In the genomic region with DNA sequence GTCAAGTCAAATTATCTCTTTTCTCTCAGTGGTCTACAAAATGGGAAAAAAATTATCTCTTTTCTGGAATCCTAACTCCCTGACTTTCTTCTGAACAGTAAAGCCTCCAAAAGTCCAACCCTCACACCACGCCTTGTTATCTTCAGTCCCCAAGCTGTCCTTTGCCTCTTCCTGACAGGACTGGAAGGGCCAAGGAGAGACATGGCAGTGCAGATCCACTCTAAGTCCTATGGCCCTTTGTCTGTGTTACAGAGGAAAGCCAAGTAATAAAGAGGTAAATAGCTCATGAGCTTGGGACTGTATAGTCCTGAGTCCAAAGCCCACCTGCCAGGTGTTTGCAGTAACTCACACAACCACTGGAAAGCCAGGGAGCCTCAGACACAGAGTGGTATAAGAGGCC, we compare ENCODE assay signal across 15 mouse cellular contexts. TPM values are rescaled to one million over a fixed set of nuclear protein-coding genes. Genes with fewer than 3 reads are reported as not detected.
A peak's percentile ranks its signal among the peaks of the same experiment; 100 is the strongest.
DNase-seq lines count a peak whose midpoint lies in the region; ATAC-seq and TF ChIP-seq lines count a peak whose summit lies in the region.
"Had no signal": no experiment of that assay in that cellular context is flagged by ENCODE, and none has a peak within 500 bp of the region (broad histone marks: within the 10 kb centered on the region; RNA-seq: fewer than 3 reads in every experiment).

No protein-coding gene starts in this region.

- ATAC-seq in heart, embryonic 11.5 days (replicated peaks; ENCODE audit: insufficient number of reproducible peaks, low FRiP score, low TSS enrichment) = no peak
- ATAC-seq in lung, embryonic 16.5 days (ENCODE audit: low read depth) = peak; percentile 37; the same call in 1 of the 2 replicates
- no peak for ATAC-seq in intestine, embryonic 16.5 days
- no peak for ATAC-seq in forebrain, embryonic 16.5 days
- ATAC-seq in forebrain, embryonic 12.5 days (ENCODE audit: low FRiP score) = no peak

- no peaks in the 10 kb centered on the region for H3K27me3 ChIP-seq in heart, embryonic 11.5 days (ENCODE audit: control insufficient read depth, insufficient read depth, low read length)
- no peaks in the 10 kb centered on the region for H3K27me3 ChIP-seq in lung, embryonic 16.5 days (ENCODE audit: control insufficient read depth, insufficient read depth, low read depth, low read length)
- H3K27me3 ChIP-seq in intestine, embryonic 16.5 days (replicated peaks; ENCODE audit: control insufficient read depth, insufficient read depth, low read length) = no peaks in the 10 kb centered on the region
- no peaks in the 10 kb centered on the region for H3K27me3 ChIP-seq in forebrain, embryonic 16.5 days (replicated peaks; ENCODE audit: control insufficient read depth, insufficient read depth, low read length)
- no peaks in the 10 kb centered on the region for H3K27me3 ChIP-seq in forebrain, embryonic 12.5 days

- no peaks in the 10 kb centered on the region for H3K9me3 ChIP-seq in heart, embryonic 11.5 days (replicated peaks; ENCODE audit: control insufficient read depth, low read length)
- H3K9me3 ChIP-seq in lung, embryonic 16.5 days (ENCODE audit: control insufficient read depth, low read length) = no peaks in the 10 kb centered on the region
- no peaks in the 10 kb centered on the region for H3K9me3 ChIP-seq in intestine, embryonic 16.5 days (ENCODE audit: control insufficient read depth, low read length)
- H3K9me3 ChIP-seq in forebrain, embryonic 16.5 days (ENCODE audit: control insufficient read depth, low read length) = no peaks in the 10 kb centered on the region
- H3K9me3 ChIP-seq in forebrain, embryonic 12.5 days = no peaks in the 10 kb centered on the region
- H3K9me3 ChIP-seq: embryonic facial prominence, embryonic 10.5 days had no signal

- TF ChIP-seq POLR2A in lung, adult 2 months (IDR thresholded peaks at IDR 0.05; ENCODE audit: borderline replicate concordance, extremely low read depth, low read depth, low read length) = no peak

- H3K4me1 ChIP-seq in heart, embryonic 11.5 days (ENCODE audit: control insufficient read depth, insufficient read depth, low read length) = peaks cover 37% of the 10 kb centered on the region
- H3K4me1 ChIP-seq in lung, embryonic 16.5 days (replicated peaks; ENCODE audit: control insufficient read depth, insufficient read depth, low read length) = no peaks in the 10 kb centered on the region
- no peaks in the 10 kb centered on the region for H3K4me1 ChIP-seq in lung, adult 2 months (ENCODE audit: control insufficient read depth, insufficient read depth, low read length)
- H3K4me1 ChIP-seq in intestine, embryonic 16.5 days (ENCODE audit: control insufficient read depth, insufficient read depth, low read length) = peaks cover 11% of the 10 kb centered on the region
- no peaks in the 10 kb centered on the region for H3K4me1 ChIP-seq in forebrain, embryonic 16.5 days (replicated peaks; ENCODE audit: control insufficient read depth, insufficient read depth, low read length)
- no peaks in the 10 kb centered on the region for H3K4me1 ChIP-seq in forebrain, embryonic 12.5 days
- H3K4me1 ChIP-seq: embryonic facial prominence, embryonic 10.5 days had no signal

- H3K4me2 ChIP-seq in heart, embryonic 11.5 days = peak overlapping the region; percentile 52
- H3K4me2 ChIP-seq in lung, embryonic 16.5 days (ENCODE audit: low read depth, low read length) = no peak overlapping the region
- H3K4me2 ChIP-seq in intestine, embryonic 16.5 days (ENCODE audit: low read depth, low read length) = no peak overlapping the region
- no peak overlapping the region for H3K4me2 ChIP-seq in forebrain, embryonic 16.5 days (ENCODE audit: low read length)
- H3K4me2 ChIP-seq in forebrain, embryonic 12.5 days = no peak overlapping the region
- H3K4me2 ChIP-seq: hindbrain, embryonic 14.5 days had no signal

- peak overlapping the region; percentile 95 for H3K27ac ChIP-seq in heart, embryonic 11.5 days (ENCODE audit: low read depth, low read length)
- peak overlapping the region; percentile 68; the same call in 1 of the 2 replicates for H3K27ac ChIP-seq in lung, embryonic 16.5 days (ENCODE audit: low read length)
- H3K27ac ChIP-seq in intestine, embryonic 16.5 days (ENCODE audit: low read length) = peak overlapping the region; percentile 55
- H3K27ac ChIP-seq in forebrain, embryonic 16.5 days (ENCODE audit: low read length) = no peak overlapping the region
- no peak overlapping the region for H3K27ac ChIP-seq in forebrain, embryonic 12.5 days
- H3K27ac ChIP-seq: embryonic facial prominence, embryonic 10.5 days; hindbrain, embryonic 14.5 days; left cerebral cortex, adult 2 months had no signal

- 26% methylated on average over 1 of the region's 1 CpGs for WGBS in heart, embryonic 11.5 days (ENCODE audit: insufficient replicate concordance)
- WGBS in lung, embryonic 16.5 days = 74% methylated on average over 1 of the region's 1 CpGs
- 74% methylated on average over 1 of the region's 1 CpGs for WGBS in lung, adult 2 months
- 74% methylated on average over 1 of the region's 1 CpGs for WGBS in intestine, embryonic 16.5 days
- 85% methylated on average over 1 of the region's 1 CpGs for WGBS in forebrain, embryonic 16.5 days
- 93% methylated on average over 1 of the region's 1 CpGs for WGBS in forebrain, embryonic 12.5 days

- H3K9ac ChIP-seq in heart, embryonic 11.5 days (ENCODE audit: low read depth, low read length) = peak overlapping the region; percentile 54
- H3K9ac ChIP-seq in lung, embryonic 16.5 days (ENCODE audit: low read length) = no peak overlapping the region
- H3K9ac ChIP-seq in intestine, embryonic 16.5 days (ENCODE audit: low read depth, low read length) = no peak overlapping the region
- no peak overlapping the region for H3K9ac ChIP-seq in forebrain, embryonic 16.5 days (replicated peaks; ENCODE audit: low read depth, low read length)
- no peak overlapping the region for H3K9ac ChIP-seq in forebrain, embryonic 12.5 days
- H3K9ac ChIP-seq: hindbrain, embryonic 14.5 days had no signal

- peak overlapping the region; percentile 17; the same call in 1 of the 2 replicates for H3K4me3 ChIP-seq in heart, embryonic 11.5 days (ENCODE audit: low read depth, low read length)
- no peak overlapping the region for H3K4me3 ChIP-seq in lung, embryonic 16.5 days (ENCODE audit: low read length)
- no peak overlapping the region for H3K4me3 ChIP-seq in lung, adult 2 months (replicated peaks; ENCODE audit: extremely low read depth, low read depth, low read length)
- no peak overlapping the region for H3K4me3 ChIP-seq in intestine, embryonic 16.5 days (ENCODE audit: low read length)
- H3K4me3 ChIP-seq in forebrain, embryonic 16.5 days (replicated peaks; ENCODE audit: low read length) = no peak overlapping the region
- no peak overlapping the region for H3K4me3 ChIP-seq in forebrain, embryonic 12.5 days (replicated peaks)
- H3K4me3 ChIP-seq: embryonic facial prominence, embryonic 10.5 days; erythroblast, embryonic 14.5 days; left cerebral cortex, adult 2 months had no signal

- no peak for DNase-seq in heart, adult 8-10 months (ENCODE audit: low spot score)
- no peak for DNase-seq in lung, adult 2 months
- DNase-seq: B cell, adult 2 months; cerebellum, postnatal 14 days; midbrain, embryonic 14.5 days; thymus, postnatal 36 days had no signal

- H3K36me3 ChIP-seq in heart, embryonic 11.5 days (ENCODE audit: control insufficient read depth, insufficient read depth, low read length) = no peaks in the 10 kb centered on the region
- peaks cover 9% of the 10 kb centered on the region for H3K36me3 ChIP-seq in lung, embryonic 16.5 days (ENCODE audit: control insufficient read depth, insufficient read depth, low read length)
- H3K36me3 ChIP-seq in intestine, embryonic 16.5 days (ENCODE audit: control insufficient read depth, insufficient read depth, low read length) = 0 out of 2 replicates have a peak, but pooled peaks cover 3% of the 10 kb centered on the region
- H3K36me3 ChIP-seq in forebrain, embryonic 16.5 days (ENCODE audit: control insufficient read depth, insufficient read depth) = peaks cover 6% of the 10 kb centered on the region; the same call in 1 of the 2 replicates
- peaks cover 37% of the 10 kb centered on the region for H3K36me3 ChIP-seq in forebrain, embryonic 12.5 days (replicated peaks)

- TF ChIP-seq CTCF in lung, adult 2 months (IDR thresholded peaks at IDR 0.05; ENCODE audit: insufficient read depth, low read length) = no peak

RNA-seq across cellular contexts. Expression of a gene that starts 21.3 kb away (rescaled TPM):
- 67.4 and 71.0 TPM in 2 replicates for polyA plus RNA-seq in heart, embryonic 11.5 days (2014; fragmentation: Nextera tagmentation; extraction: Ambion mirVana)
- 10 to 100 TPM; 32.5 to 41.6 (median 37.3) TPM for total RNA-seq in heart, adult 8-10 months (2022)
- polyA plus RNA-seq in lung, embryonic 16.5 days (2015; fragmentation: Nextera tagmentation; extraction: Ambion mirVana) = 43.5 and 44.4 TPM in 2 replicates
- 17.5 and 21.1 TPM in 2 replicates for polyA plus RNA-seq in lung, adult 2 months (2012; rRNA removed)
- 39.5 and 45.3 TPM in 2 replicates for polyA plus RNA-seq in intestine, embryonic 16.5 days (2015; fragmentation: Nextera tagmentation; extraction: Ambion mirVana)
- 63.8 and 65.6 TPM in 2 replicates for polyA plus RNA-seq in forebrain, embryonic 16.5 days (2015; fragmentation: Nextera tagmentation; extraction: Ambion mirVana)
- polyA plus RNA-seq in forebrain, embryonic 12.5 days (2016; fragmentation: Nextera tagmentation; extraction: Ambion mirVana) = 78.9 and 83.5 TPM in 2 replicates

RNA-seq across cellular contexts. Expression of a gene that starts 21.4 kb away (rescaled TPM):
- 21.4 and 24.6 TPM in 2 replicates for polyA plus RNA-seq in heart, embryonic 11.5 days (2014; fragmentation: Nextera tagmentation; extraction: Ambion mirVana)
- 10 to 100 TPM; 13.3 to 14.3 (median 13.7) TPM for total RNA-seq in heart, adult 8-10 months (2022)
- 12.2 and 12.8 TPM in 2 replicates for polyA plus RNA-seq in lung, embryonic 16.5 days (2015; fragmentation: Nextera tagmentation; extraction: Ambion mirVana)
- 5.1 and 6.0 TPM in 2 replicates for polyA plus RNA-seq in lung, adult 2 months (2012; rRNA removed)
- polyA plus RNA-seq in intestine, embryonic 16.5 days (2015; fragmentation: Nextera tagmentation; extraction: Ambion mirVana) = 19.4 and 20.7 TPM in 2 replicates
- 10.9 and 12.1 TPM in 2 replicates for polyA plus RNA-seq in forebrain, embryonic 16.5 days (2015; fragmentation: Nextera tagmentation; extraction: Ambion mirVana)
- 15.0 and 16.1 TPM in 2 replicates for polyA plus RNA-seq in forebrain, embryonic 12.5 days (2016; fragmentation: Nextera tagmentation; extraction: Ambion mirVana)

RNA-seq across cellular contexts. Expression of a gene that starts 24.7 kb away (rescaled TPM):
- 40.6 and 68.0 TPM in 2 replicates for polyA plus RNA-seq in heart, embryonic 11.5 days (2014; fragmentation: Nextera tagmentation; extraction: Ambion mirVana)
- total RNA-seq in heart, adult 8-10 months (2022) = 10 to 100 TPM; 31.7 to 39.2 (median 35.4) TPM
- polyA plus RNA-seq in lung, embryonic 16.5 days (2015; fragmentation: Nextera tagmentation; extraction: Ambion mirVana) = 65.7 and 67.3 TPM in 2 replicates
- polyA plus RNA-seq in lung, adult 2 months (2012; rRNA removed) = 26.2 and 35.3 TPM in 2 replicates
- 118 and 132 TPM in 2 replicates for polyA plus RNA-seq in intestine, embryonic 16.5 days (2015; fragmentation: Nextera tagmentation; extraction: Ambion mirVana)
- polyA plus RNA-seq in forebrain, embryonic 16.5 days (2015; fragmentation: Nextera tagmentation; extraction: Ambion mirVana) = 67.0 and 69.0 TPM in 2 replicates
- 72.5 and 73.7 TPM in 2 replicates for polyA plus RNA-seq in forebrain, embryonic 12.5 days (2016; fragmentation: Nextera tagmentation; extraction: Ambion mirVana)

RNA-seq across cellular contexts. Expression of a gene that starts 56.0 kb away (rescaled TPM):
- polyA plus RNA-seq in heart, embryonic 11.5 days (2014; fragmentation: Nextera tagmentation; extraction: Ambion mirVana) = 1,202 and 1,222 TPM in 2 replicates
- total RNA-seq in heart, adult 8-10 months (2022) = 1,000 to 10,000 TPM; 1,624 to 1,874 (median 1,747) TPM
- polyA plus RNA-seq in lung, embryonic 16.5 days (2015; fragmentation: Nextera tagmentation; extraction: Ambion mirVana) = 564 and 584 TPM in 2 replicates
- 150 and 268 TPM in 2 replicates for polyA plus RNA-seq in lung, adult 2 months (2012; rRNA removed)
- polyA plus RNA-seq in intestine, embryonic 16.5 days (2015; fragmentation: Nextera tagmentation; extraction: Ambion mirVana) = 981 and 993 TPM in 2 replicates
- polyA plus RNA-seq in forebrain, embryonic 16.5 days (2015; fragmentation: Nextera tagmentation; extraction: Ambion mirVana) = 530 and 550 TPM in 2 replicates
- polyA plus RNA-seq in forebrain, embryonic 12.5 days (2016; fragmentation: Nextera tagmentation; extraction: Ambion mirVana) = 572 and 610 TPM in 2 replicates

Comparison
In these comparisons a context has a peak if more than half of its experiments do, and no peak if none do; other contexts are left out.
1. H3K27ac ChIP-seq: peak in heart, embryonic 11.5 days (single experiment), lung, embryonic 16.5 days (single experiment) and intestine, embryonic 16.5 days (single experiment); none in forebrain, embryonic 16.5 days (single experiment) and forebrain, embryonic 12.5 days (single experiment).